Mouse (Mus musculus) embryonic facial prominence, embryonic 11.5 days (tissue): Measurements from ENCODE around the gene Zgrf1. TPM values are rescaled to one million over a fixed set of nuclear protein-coding genes. Genes with fewer than 3 reads are reported as not detected.

ENCODE experiments used
- ATAC-seq: fragments of 200-750 bp; cut with Nextera tagmentation; replicated peaks from 2 replicates; pipeline ENCODE4 v1.8.0; 2017; ENCODE audit warnings: low read depth; ENCODE audit not compliant: insufficient number of reproducible peaks, low FRiP score, low TSS enrichment
- DNase-seq: peaks from one replicate; pipeline ENCODE4 v3.0.0-alpha.2; 2015; ENCODE audit warnings: low spot score
- H3K27ac ChIP-seq: fragments of 300-500 bp; sonication (generic); replicated peaks from 2 replicates; pipeline ENCODE4 v1.5.1; 2014; ENCODE audit warnings: mild to moderate bottlenecking, low read depth, low read length, control low read depth
- H3K27me3 ChIP-seq: fragments of 300-500 bp; sonication (generic); 2 replicates; pipeline ENCODE4 v1.6.1; 2014; ENCODE audit warnings: mild to moderate bottlenecking, low read length, moderate library complexity, mixed read lengths; ENCODE audit not compliant: control insufficient read depth, insufficient read depth
- H3K36me3 ChIP-seq: fragments of 300-500 bp; sonication (generic); replicated peaks from 2 replicates; pipeline ENCODE4 v1.6.1; 2014; ENCODE audit warnings: low read depth, mild to moderate bottlenecking, low read length, moderate library complexity, mixed read lengths; ENCODE audit not compliant: control insufficient read depth, insufficient read depth
- H3K4me1 ChIP-seq: fragments of 300-500 bp; sonication (generic); 2 replicates; pipeline ENCODE4 v1.6.1; 2014; ENCODE audit warnings: low read length, mixed read lengths; ENCODE audit not compliant: control insufficient read depth, insufficient read depth
- H3K4me2 ChIP-seq: fragments of 300-500 bp; sonication (generic); 2 replicates; pipeline ENCODE4 v1.6.1; 2014; ENCODE audit warnings: low read depth, mild to moderate bottlenecking, control low read depth, low read length, moderate library complexity
- H3K4me3 ChIP-seq: fragments of 300-500 bp; sonication (generic); 2 replicates; pipeline ENCODE4 v1.5.1; 2014; ENCODE audit warnings: low read depth, low read length, control low read depth
- H3K9ac ChIP-seq: fragments of 300-500 bp; sonication (generic); replicated peaks from 2 replicates; pipeline ENCODE4 v1.6.1; 2014; ENCODE audit warnings: mild to moderate bottlenecking, control low read depth, low read length
- H3K9me3 ChIP-seq: fragments of 300-500 bp; sonication (generic); replicated peaks from 2 replicates; pipeline ENCODE4 v1.6.1; 2016; ENCODE audit warnings: mild to moderate bottlenecking, low read length, inconsistent platforms, mixed read lengths; ENCODE audit not compliant: control insufficient read depth
- WGBS: fragments of 180-500 bp; shearing (Covaris S2); extraction: QIAGEN DNeasy Blood & Tissue Kit; methylation state at CpG from one replicate; pipeline ENCODE4 v1.1.7; 2014; 5-methylcytosine and 5-hydroxymethylcytosine counted together
- polyA plus RNA-seq: library from polyadenylated mRNA; unstranded; fragments of >200 nt; fragmentation: Nextera tagmentation; extraction: Ambion mirVana; gene quantifications from 2 replicates; pipeline ENCODE4 v1.2.1, GENCODE M21; 2014

Gene Zgrf1
- polyA plus RNA-seq, 1 experiment from 2014 or later: 9.5 TPM

GRCm38 (mm10) chr3:127544610-127545121 is 8.6 kb upstream of the Zgrf1 start:
- Histone ChIP-seq H3K36me3 (peaks cover 5% of the 10 kb centered on the region), H3K4me3 (no peak overlapping the region), H3K9ac (no peak overlapping the region), H3K4me1 (no peaks in the 10 kb centered on the region), H3K9me3 (no peaks in the 10 kb centered on the region), H3K27ac (no peak overlapping the region), H3K27me3 (no peaks in the 10 kb centered on the region), H3K4me2 (no peak overlapping the region)
- no peak for ATAC-seq
- no peak for DNase-seq
- WGBS: 28% methylated on average over 5 of the region's 5 CpGs

- H3K9me3 ChIP-seq: no peaks in the 10 kb centered on the region
- H3K4me3 ChIP-seq: no peak overlapping the region
- ATAC-seq (no peak), DNase-seq (peak; percentile 57)
- no peaks in the 10 kb centered on the region for H3K27me3 ChIP-seq
- 28% methylated on average over 5 of the region's 5 CpGs for WGBS
- H3K9ac ChIP-seq: no peak overlapping the region
- H3K4me2 ChIP-seq: no peak overlapping the region
- H3K27ac ChIP-seq: no peak overlapping the region
- H3K36me3 ChIP-seq: peaks cover 5% of the 10 kb centered on the region
- no peaks in the 10 kb centered on the region for H3K4me1 ChIP-seq
Measured at GRCm38 (mm10) chr3:127547882-127548281, 5.4 kb upstream of the Zgrf1 start.

GRCm38 (mm10) chr3:127552434-127552972 is 786 bp upstream of the Zgrf1 start:
- Histone ChIP-seq H3K4me1 (no peaks in the 10 kb centered on the region), H3K27ac (no peak overlapping the region), H3K9ac (peak overlapping the region; percentile 79), H3K9me3 (no peaks in the 10 kb centered on the region), H3K27me3 (no peaks in the 10 kb centered on the region), H3K4me2 (peak overlapping the region; percentile 19), H3K4me3 (peak overlapping the region; percentile 72), H3K36me3 (no peaks in the 10 kb centered on the region; the same call in 1 of the 2 replicates)
- WGBS: 7% methylated on average over 13 of the region's 13 CpGs
- ATAC-seq: no peak
- DNase-seq: no peak

GRCm38 (mm10) chr3:127553720-127554043 is 393 bp downstream of the Zgrf1 start:
- DNase-seq (no peak), ATAC-seq (no peak)
- H3K36me3 ChIP-seq: no peaks in the 10 kb centered on the region; the same call in 1 of the 2 replicates
- H3K4me1 ChIP-seq: no peaks in the 10 kb centered on the region
- H3K4me2 ChIP-seq: peak overlapping the region; percentile 54
- H3K4me3 ChIP-seq: peak overlapping the region; percentile 72
- no peaks in the 10 kb centered on the region for H3K9me3 ChIP-seq
- peak overlapping the region; percentile 54 for H3K9ac ChIP-seq
- WGBS: under 1% methylated on average over 4 of the region's 4 CpGs
- H3K27me3 ChIP-seq: no peaks in the 10 kb centered on the region
- H3K27ac ChIP-seq: no peak overlapping the region

GRCm38 (mm10) chr3:127554723-127555122 is 1.4 kb downstream of the Zgrf1 start:
- WGBS: 71% methylated on average over 5 of the region's 5 CpGs
- H3K9ac ChIP-seq: no peak overlapping the region
- peak overlapping the region; percentile 72; the same call in 1 of the 2 replicates for H3K4me3 ChIP-seq
- H3K27me3 ChIP-seq: no peaks in the 10 kb centered on the region
- no peaks in the 10 kb centered on the region for H3K9me3 ChIP-seq
- H3K4me1 ChIP-seq: no peaks in the 10 kb centered on the region
- no peak overlapping the region for H3K27ac ChIP-seq
- no peak for ATAC-seq
- peak; percentile 54 for DNase-seq
- H3K36me3 ChIP-seq: no peaks in the 10 kb centered on the region; the same call in 1 of the 2 replicates
- H3K4me2 ChIP-seq: no peak overlapping the region

GRCm38 (mm10) chr3:127558201-127558600 is 4.9 kb downstream of the Zgrf1 start:
- Histone ChIP-seq H3K4me3 (no peak overlapping the region), H3K4me2 (no peak overlapping the region), H3K27me3 (no peaks in the 10 kb centered on the region), H3K27ac (no peak overlapping the region), H3K36me3 (no peaks in the 10 kb centered on the region; the same call in 1 of the 2 replicates), H3K9me3 (no peaks in the 10 kb centered on the region), H3K9ac (no peak overlapping the region), H3K4me1 (no peaks in the 10 kb centered on the region)
- ATAC-seq: no peak
- DNase-seq: peak; percentile 3

GRCm38 (mm10) chr3:127562974-127563373 is 9.7 kb downstream of the Zgrf1 start:
- Histone ChIP-seq H3K27me3 (no peaks in the 10 kb centered on the region), H3K4me3 (no peak overlapping the region), H3K9ac (no peak overlapping the region), H3K27ac (no peak overlapping the region), H3K4me2 (no peak overlapping the region), H3K4me1 (no peaks in the 10 kb centered on the region), H3K9me3 (no peaks in the 10 kb centered on the region), H3K36me3 (no peaks in the 10 kb centered on the region; the same call in 1 of the 2 replicates)
- 95% methylated on average over 4 of the region's 4 CpGs for WGBS
- ATAC-seq: no peak
- no peak for DNase-seq

- H3K9ac ChIP-seq: no peak overlapping the region
- 79% methylated on average over 3 of the region's 3 CpGs for WGBS
- no peaks in the 10 kb centered on the region; the same call in 1 of the 2 replicates for H3K36me3 ChIP-seq
Measured at GRCm38 (mm10) chr3:127565129-127565528, 11.8 kb downstream of the Zgrf1 start.

More at GRCm38 (mm10) chr3:127565129-127565528, 11.8 kb downstream of the Zgrf1 start:
- no peak overlapping the region for H3K27ac ChIP-seq
- no peaks in the 10 kb centered on the region for H3K27me3 ChIP-seq
- DNase-seq: no peak
- no peak overlapping the region for H3K4me3 ChIP-seq
- H3K4me1 ChIP-seq: no peaks in the 10 kb centered on the region
- H3K4me2 ChIP-seq: no peak overlapping the region
- no peak for ATAC-seq
- H3K9me3 ChIP-seq: no peaks in the 10 kb centered on the region
